In the genomic region with DNA sequence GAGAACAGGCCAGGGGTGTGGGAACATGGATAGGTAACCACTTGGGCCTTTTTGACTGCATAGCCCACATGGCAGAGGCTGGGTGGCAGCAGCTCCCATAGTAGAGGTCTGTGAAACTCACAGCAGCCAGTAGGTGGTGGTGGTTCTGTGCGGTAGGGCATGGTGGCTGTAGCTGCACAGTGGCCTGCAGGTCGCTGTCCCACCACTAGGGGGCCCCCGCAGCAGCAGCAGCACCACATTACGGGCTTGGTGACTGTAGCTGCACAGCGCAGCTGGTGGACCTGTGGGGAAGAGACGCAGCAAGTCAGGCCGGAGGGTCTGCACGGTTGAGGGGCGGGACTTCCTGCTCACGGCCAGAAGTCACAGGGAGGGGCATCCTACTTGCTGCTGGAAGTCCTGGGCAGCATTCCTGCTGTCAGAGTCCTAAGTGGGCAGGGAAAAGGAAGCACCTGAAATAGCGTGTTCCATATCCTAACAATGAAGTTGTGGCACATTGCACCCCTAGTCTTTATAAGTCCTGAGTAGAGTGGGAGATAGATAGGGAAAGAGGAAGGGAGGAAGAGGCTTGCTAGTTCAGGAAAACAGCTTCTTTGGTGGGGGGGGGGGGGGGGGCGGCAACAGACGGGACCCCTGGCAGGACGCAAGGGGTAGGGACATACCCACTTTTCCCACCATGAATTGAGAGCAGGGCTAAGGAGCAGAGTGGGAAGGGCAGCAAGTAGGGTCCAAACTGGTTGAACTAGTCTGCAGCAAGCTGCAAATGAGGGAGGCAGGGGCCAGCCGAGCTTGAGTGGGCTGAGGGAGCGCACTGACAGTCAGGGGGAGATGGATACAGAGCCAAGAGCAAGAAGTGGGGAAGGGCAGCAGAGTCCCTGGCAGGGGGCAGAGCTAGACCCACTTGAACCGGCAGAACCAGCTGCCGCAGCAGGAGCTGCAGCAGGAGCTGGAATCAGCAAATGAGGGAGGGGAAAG, we compare ENCODE assay signal across 8 mouse cellular contexts.
DNase-seq lines count a peak whose midpoint lies in the region; ATAC-seq lines count a peak whose summit lies in the region.

No protein-coding gene starts in this region.

- no peak overlapping the region for H3K27ac ChIP-seq in forebrain, embryonic 14.5 days (ENCODE audit: low read depth, low read length)

- WGBS in forebrain, embryonic 14.5 days: 36% methylated on average over 15 of the region's 18 CpGs

- H3K4me3 ChIP-seq in forebrain, embryonic 14.5 days (ENCODE audit: low read depth, low read length): peak overlapping the region; percentile 27

- no peaks in the 10 kb centered on the region for H3K36me3 ChIP-seq in forebrain, embryonic 14.5 days (ENCODE audit: control insufficient read depth, insufficient read depth, low read length)

- H3K4me1 ChIP-seq in forebrain, embryonic 14.5 days (ENCODE audit: control insufficient read depth, insufficient read depth, low read length): no peaks in the 10 kb centered on the region

- peak; percentile 100 for ATAC-seq in forebrain, embryonic 14.5 days
- peak; percentile 100 for ATAC-seq in neutrophil, adult 5-6 weeks (ENCODE audit: extremely low read depth, insufficient number of reproducible peaks, low FRiP score, poor library complexity, severe bottlenecking)

- H3K27me3 ChIP-seq in forebrain, embryonic 14.5 days (replicated peaks; ENCODE audit: control insufficient read depth, insufficient read depth, low read length): no peaks in the 10 kb centered on the region

- intact Hi-C loops in heart, postnatal 14 days (cut with DNase I): loop anchor here (2.0 to 5.0 kb wide), 2 partner anchors 147 to 311 kb away; no protein-coding TSS in a partner anchor

- no peaks in the 10 kb centered on the region for H3K9me3 ChIP-seq in forebrain, embryonic 14.5 days (replicated peaks; ENCODE audit: control insufficient read depth, low read length)

- H3K9ac ChIP-seq in forebrain, embryonic 14.5 days (ENCODE audit: low read length): peak overlapping the region; percentile 35

- DNase-seq in ES-CJ7 (ENCODE audit: low read depth, low spot score): peak; percentile 93
- DNase-seq in cerebellum, adult 11 months: peak; percentile 79
- peak; percentile 91 for DNase-seq in forebrain, embryonic 14.5 days (ENCODE audit: low spot score)
- DNase-seq in heart, postnatal 14 days: peak; percentile 91 to 92
- DNase-seq in layer of hippocampus, adult 11-12 months (ENCODE audit: low spot score): peak; percentile 92
- DNase-seq in lung, adult 18-20 months: peak; percentile 89 to 90
- peak; percentile 79 to 81 for DNase-seq in thymus, adult 18-20 months

- H3K4me2 ChIP-seq in forebrain, embryonic 14.5 days (ENCODE audit: low read length): peak overlapping the region; percentile 52
